Mouse (Mus musculus): ENCODE measurements at regions not wholly inside any gene's neighbourhood (a gene's known extent, or its start where the extent isn't known, plus 50 kb on each side); places are given as distances from the start of the nearest gene placed in this dataset.

DNA sequence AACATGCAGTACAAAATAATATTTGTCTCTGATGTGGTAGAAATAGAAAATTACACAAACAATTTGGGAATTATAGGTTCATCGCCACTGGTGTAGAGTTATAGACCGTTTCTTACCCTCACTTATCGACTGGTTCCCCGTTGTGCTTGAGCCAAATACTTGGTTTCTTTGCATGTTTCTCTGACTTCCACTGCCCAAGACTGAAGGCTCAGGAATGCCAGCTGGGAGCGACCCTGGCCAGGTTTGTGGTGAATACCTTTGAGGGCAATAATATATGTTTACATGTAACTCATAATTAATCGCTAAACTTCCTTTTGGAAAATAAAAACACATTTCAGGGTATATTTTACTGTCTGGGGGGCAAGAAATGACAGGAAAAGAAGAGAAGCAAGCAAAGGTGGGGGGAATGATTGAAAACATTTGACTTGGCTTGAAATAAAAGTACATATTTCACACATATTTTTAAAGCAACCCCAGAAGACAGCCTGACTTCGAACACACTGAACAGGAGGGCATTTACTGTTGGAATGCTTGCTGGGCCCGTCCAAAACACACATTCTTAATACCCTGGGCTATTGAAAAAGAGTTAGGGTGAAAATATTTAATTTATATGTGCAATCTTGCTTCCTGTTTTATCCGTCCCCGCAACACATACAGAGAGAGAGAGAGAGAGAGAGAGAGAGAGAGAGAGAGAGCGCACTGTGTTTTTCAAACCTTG is 75.3 kb upstream of the Ccn2 start:
- DNase-seq (ENCODE audit: low read depth) = no peak

- DNase-seq (ENCODE audit: low read depth) = no peak
Measured at GRCm38 (mm10) chr10:24520515-24520914, 74.7 kb upstream of the Ccn2 start.

- no peak for DNase-seq (ENCODE audit: low read depth)
Measured at GRCm38 (mm10) chr10:24532776-24533175, 62.5 kb upstream of the Ccn2 start.

DNA sequence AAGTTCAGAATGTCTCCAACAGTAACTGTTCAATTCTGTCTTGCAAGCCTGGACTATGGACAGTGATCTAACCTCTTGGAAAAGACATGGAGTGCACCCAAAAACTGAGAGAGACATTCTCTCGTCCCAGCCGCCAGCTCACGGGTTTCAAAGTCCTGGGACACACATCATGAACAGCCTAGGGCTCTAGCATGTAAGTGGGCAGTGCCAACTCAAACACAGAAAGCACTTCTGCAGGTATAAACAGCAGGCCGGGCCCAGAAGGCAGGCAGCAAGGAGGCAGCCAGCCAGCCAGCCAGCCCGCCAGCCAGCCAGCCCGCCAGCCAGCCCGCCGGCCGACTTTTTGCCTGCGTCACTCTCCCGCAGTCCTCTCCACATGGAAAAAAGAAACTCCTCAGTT is 60.3 kb upstream of the Ccn2 start:
- no peak for DNase-seq (ENCODE audit: low read depth)

GRCm38 (mm10) chr10:24535461-24535860 is 59.8 kb upstream of the Ccn2 start:
- DNase-seq (ENCODE audit: low read depth) = no peak

DNA sequence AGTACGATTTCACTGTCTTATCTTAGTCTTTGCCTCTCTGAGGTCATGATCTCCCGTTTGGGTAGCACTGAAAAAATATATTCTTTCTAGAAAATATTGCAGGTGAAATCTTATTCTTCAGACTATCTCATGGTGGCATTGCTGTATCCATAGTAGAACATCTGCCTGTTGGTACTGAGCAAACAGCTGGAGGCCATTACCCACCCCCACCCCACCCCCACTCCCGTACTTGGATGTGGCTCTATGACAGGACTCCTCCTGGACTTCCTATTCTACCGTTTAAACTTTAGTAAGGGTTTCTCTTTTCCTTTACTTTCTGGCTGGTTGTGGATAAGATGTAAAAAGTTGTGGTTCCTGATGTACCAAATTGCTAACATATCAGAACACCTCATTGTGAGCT is 53.3 kb upstream of the Ccn2 start:
- DNase-seq (ENCODE audit: low read depth) = no peak

Measured in c-Kit-positive CD71-negative TER-119-negative erythroid progenitor cells, embryonic 14.5 days (primary cell).